Mouse (Mus musculus): ENCODE data around the gene Klhl9. TPM values are rescaled to one million over a fixed set of nuclear protein-coding genes. Genes with fewer than 3 reads are reported as not detected.

Gene Klhl9
- polyA plus RNA-seq, 1 experiment from 2014 or later, result 142 TPM

Other genes starting within 250 kb of the Klhl9 start
- gene Ifnb1, start 199.7 kb downstream of the Klhl9 start, polyA plus RNA-seq (2016; fragmentation: Nextera tagmentation; extraction: Ambion mirVana), result not detected in 2 replicates
- not detected in 2 replicates for gene Ifna15, start 164.2 kb downstream of the Klhl9 start, polyA plus RNA-seq (2016; fragmentation: Nextera tagmentation; extraction: Ambion mirVana)
- not detected in 2 replicates for gene Ifna14, start 150.7 kb downstream of the Klhl9 start, polyA plus RNA-seq (2016; fragmentation: Nextera tagmentation; extraction: Ambion mirVana)
- gene Ifna9, start 130.1 kb downstream of the Klhl9 start, polyA plus RNA-seq (2016; fragmentation: Nextera tagmentation; extraction: Ambion mirVana), result not detected in 2 replicates
- gene Ifna12, start 119.1 kb downstream of the Klhl9 start, polyA plus RNA-seq (2016; fragmentation: Nextera tagmentation; extraction: Ambion mirVana), result not detected in 2 replicates
- gene C87499, start 88.1 kb downstream of the Klhl9 start, polyA plus RNA-seq (2016; fragmentation: Nextera tagmentation; extraction: Ambion mirVana), result not detected in 2 replicates
- gene Ifna13, start 78.0 kb downstream of the Klhl9 start, polyA plus RNA-seq (2016; fragmentation: Nextera tagmentation; extraction: Ambion mirVana), result not detected in 2 replicates
- gene Ifna16, start 45.5 kb downstream of the Klhl9 start, polyA plus RNA-seq (2016; fragmentation: Nextera tagmentation; extraction: Ambion mirVana), result not detected in 2 replicates
- gene Ifna2, start 38.6 kb downstream of the Klhl9 start, polyA plus RNA-seq (2016; fragmentation: Nextera tagmentation; extraction: Ambion mirVana), result not detected in 2 replicates
- not detected in 2 replicates for gene Ifnab, start 31.1 kb downstream of the Klhl9 start, polyA plus RNA-seq (2016; fragmentation: Nextera tagmentation; extraction: Ambion mirVana)
- 1.6 and 2.4 TPM in 2 replicates for gene Gm26566, start 660 bp downstream of the Klhl9 start, polyA plus RNA-seq (2016; fragmentation: Nextera tagmentation; extraction: Ambion mirVana)
- not detected in 2 replicates for gene Gm13271, start 32.4 kb upstream of the Klhl9 start, polyA plus RNA-seq (2016; fragmentation: Nextera tagmentation; extraction: Ambion mirVana)
- 0.15 and 0.18 TPM in 2 replicates for gene Gm13283, start 37.7 kb upstream of the Klhl9 start, polyA plus RNA-seq (2016; fragmentation: Nextera tagmentation; extraction: Ambion mirVana)
- gene Gm13290, start 51.4 kb upstream of the Klhl9 start, polyA plus RNA-seq (2016; fragmentation: Nextera tagmentation; extraction: Ambion mirVana), result 0.55 TPM in 1 of 2 replicates, not detected in the other
- not detected in 2 replicates for gene Gm13289, start 54.5 kb upstream of the Klhl9 start, polyA plus RNA-seq (2016; fragmentation: Nextera tagmentation; extraction: Ambion mirVana)
- not detected in 2 replicates for gene Gm13272, start 57.4 kb upstream of the Klhl9 start, polyA plus RNA-seq (2016; fragmentation: Nextera tagmentation; extraction: Ambion mirVana)
- gene Ifnz, start 59.7 kb upstream of the Klhl9 start, polyA plus RNA-seq (2016; fragmentation: Nextera tagmentation; extraction: Ambion mirVana), result not detected in 2 replicates
- gene Gm13276, start 63.2 kb upstream of the Klhl9 start, polyA plus RNA-seq (2016; fragmentation: Nextera tagmentation; extraction: Ambion mirVana), result not detected in 2 replicates
- gene Gm13277, start 66.2 kb upstream of the Klhl9 start, polyA plus RNA-seq (2016; fragmentation: Nextera tagmentation; extraction: Ambion mirVana), result not detected in 2 replicates
- gene Gm13278, start 69.1 kb upstream of the Klhl9 start, polyA plus RNA-seq (2016; fragmentation: Nextera tagmentation; extraction: Ambion mirVana), result not detected in 2 replicates
- gene Gm13275, start 72.0 kb upstream of the Klhl9 start, polyA plus RNA-seq (2016; fragmentation: Nextera tagmentation; extraction: Ambion mirVana), result not detected in 2 replicates
- gene Gm13279, start 74.9 kb upstream of the Klhl9 start, polyA plus RNA-seq (2016; fragmentation: Nextera tagmentation; extraction: Ambion mirVana), result not detected in 2 replicates
- 0.29 TPM in 1 of 2 replicates, not detected in the other for gene Gm13285, start 77.2 kb upstream of the Klhl9 start, polyA plus RNA-seq (2016; fragmentation: Nextera tagmentation; extraction: Ambion mirVana)
- gene Gm13287, start 80.8 kb upstream of the Klhl9 start, polyA plus RNA-seq (2016; fragmentation: Nextera tagmentation; extraction: Ambion mirVana), result not detected in 2 replicates
- gene Gm13288, start 83.1 kb upstream of the Klhl9 start, polyA plus RNA-seq (2016; fragmentation: Nextera tagmentation; extraction: Ambion mirVana), result 0.15 TPM in 1 of 2 replicates, not detected in the other
- gene Ifna7, start 93.8 kb upstream of the Klhl9 start, polyA plus RNA-seq (2016; fragmentation: Nextera tagmentation; extraction: Ambion mirVana), result not detected in 2 replicates
- gene Ifna11, start 97.5 kb upstream of the Klhl9 start, polyA plus RNA-seq (2016; fragmentation: Nextera tagmentation; extraction: Ambion mirVana), result not detected in 2 replicates
- gene Ifna6, start 105.0 kb upstream of the Klhl9 start, polyA plus RNA-seq (2016; fragmentation: Nextera tagmentation; extraction: Ambion mirVana), result not detected in 2 replicates
- gene Ifna5, start 113.1 kb upstream of the Klhl9 start, polyA plus RNA-seq (2016; fragmentation: Nextera tagmentation; extraction: Ambion mirVana), result not detected in 2 replicates
- not detected in 2 replicates for gene Ifna4, start 119.4 kb upstream of the Klhl9 start, polyA plus RNA-seq (2016; fragmentation: Nextera tagmentation; extraction: Ambion mirVana)
- not detected in 2 replicates for gene Ifna1, start 127.6 kb upstream of the Klhl9 start, polyA plus RNA-seq (2016; fragmentation: Nextera tagmentation; extraction: Ambion mirVana)
- not detected in 2 replicates for gene Ifne, start 157.7 kb upstream of the Klhl9 start, polyA plus RNA-seq (2016; fragmentation: Nextera tagmentation; extraction: Ambion mirVana)

All from forebrain, embryonic 12.5 days (tissue).